Mouse (Mus musculus) CH12.LX (cell line): ENCODE data around the gene Ppp4r4. TPM values are rescaled to one million over a fixed set of nuclear protein-coding genes. Genes with fewer than 3 reads are reported as not detected.
A peak's percentile ranks its signal among the peaks of the same experiment; 100 is the strongest.
"Not testable (repeated sequence)": the region's sequence is repeated elsewhere in the genome, so short reads cannot be mapped to it uniquely, and the experiment has no call there.

ENCODE experiments used
- DNase-seq: peaks from one replicate; pipeline ENCODE4 v3.0.0-alpha.2; 2013; ENCODE audit errors: extremely low read depth
- H3K27ac ChIP-seq: 2 replicates; pipeline ENCODE4 v1.5.1; 2012; ENCODE audit warnings: low read depth, mild to moderate bottlenecking, control low read depth, moderate library complexity; ENCODE audit not compliant: insufficient read depth
- H3K27me3 ChIP-seq: replicated peaks from 2 replicates; pipeline ENCODE3; 2012; ENCODE audit warnings: inconsistent platforms
- H3K36me3 ChIP-seq, 2 experiments: replicated peaks in 1 of 2; 2 replicates each; pipeline versions ENCODE3 to v1.6.1; 2012; ENCODE audit warnings: inconsistent platforms in 1 of 2, low read length in 1 of 2, mild to moderate bottlenecking in 1 of 2, mixed read lengths in 1 of 2, moderate library complexity in 1 of 2; ENCODE audit not compliant: control insufficient read depth in 1 of 2, insufficient read depth in 1 of 2
- H3K4me1 ChIP-seq, 2 experiments: 2 replicates each; pipeline ENCODE4 v1.6.1; 2012; ENCODE audit warnings: inconsistent platforms in 1 of 2, moderate library complexity in 1 of 2; ENCODE audit not compliant: insufficient read depth in 2 of 2, control insufficient read depth in 1 of 2
- H3K4me2 ChIP-seq: 2 replicates; pipeline ENCODE4 v1.6.1; 2012; ENCODE audit warnings: low read depth, mild to moderate bottlenecking, control low read depth; ENCODE audit not compliant: poor library complexity, insufficient read depth, severe bottlenecking
- H3K4me3 ChIP-seq, 3 experiments: fragments of 150-350 bp in 1 of 3; sonication (generic) in 1 of 3; replicated peaks in 1 of 3; 2 replicates each; pipeline versions ENCODE3 to v1.5.1; 2011 to 2012; ENCODE audit warnings: low read depth in 2 of 3, low read length in 2 of 3, mild to moderate bottlenecking in 2 of 3, moderate library complexity in 2 of 3, control low read depth in 1 of 3, improper control_type of control experiment in 1 of 3, inconsistent platforms in 1 of 3, mixed read lengths in 1 of 3; ENCODE audit not compliant: poor library complexity in 1 of 3
- H3K79me2 ChIP-seq: replicated peaks from 2 replicates; pipeline ENCODE4 v1.6.1; 2012; ENCODE audit warnings: mild to moderate bottlenecking, moderate library complexity; ENCODE audit not compliant: control insufficient read depth, poor library complexity, insufficient read depth, severe bottlenecking; ENCODE audit errors: extremely low read depth
- H3K9ac ChIP-seq: 2 replicates; pipeline ENCODE4 v1.6.1; 2012; ENCODE audit warnings: low read depth, mild to moderate bottlenecking, control low read depth, moderate library complexity; ENCODE audit not compliant: insufficient read depth
- H3K9me3 ChIP-seq: replicated peaks from 2 replicates; pipeline ENCODE3; 2012; ENCODE audit warnings: low read length, inconsistent platforms, mixed read lengths
- BHLHE40 ChIP-seq: IDR thresholded peaks from 2 replicates; pipeline ENCODE4 v1.6.1; 2011; ENCODE audit warnings: mild to moderate bottlenecking, low read depth, low read length, improper control_type of control experiment
- E2F4 ChIP-seq: IDR thresholded peaks from 2 replicates; pipeline ENCODE4 v1.6.1; 2011; ENCODE audit warnings: low read depth, low read length, improper control_type of control experiment; ENCODE audit not compliant: insufficient replicate concordance
- IRF4 ChIP-seq: IDR thresholded peaks from 2 replicates; pipeline ENCODE4 v1.6.1; 2014; ENCODE audit warnings: low read depth, mild to moderate bottlenecking, inconsistent platforms, low read length, improper control_type of control experiment
- JUND ChIP-seq: conservative IDR thresholded peaks from 2 replicates; pipeline ENCODE4 v1.6.1; 2011; ENCODE audit warnings: low read depth, low read length, improper control_type of control experiment
- MAX ChIP-seq: IDR thresholded peaks from 2 replicates; pipeline ENCODE4 v1.6.1; 2011; ENCODE audit warnings: low read length, improper control_type of control experiment
- SMC3 ChIP-seq: IDR thresholded peaks from 2 replicates; pipeline ENCODE4 v1.6.1; 2011; ENCODE audit warnings: low read depth, low read length, improper control_type of control experiment
- TCF12 ChIP-seq: IDR thresholded peaks from 2 replicates; pipeline ENCODE4 v1.6.1; 2014; ENCODE audit warnings: low read depth, mild to moderate bottlenecking, inconsistent platforms, low read length, improper control_type of control experiment
- USF1 ChIP-seq: IDR thresholded peaks from 2 replicates; pipeline ENCODE4 v1.6.1; 2014; ENCODE audit warnings: low read depth, mild to moderate bottlenecking, inconsistent platforms, low read length, improper control_type of control experiment
- ZNF384 ChIP-seq: IDR thresholded peaks from 2 replicates; pipeline ENCODE4 v1.6.1; 2012; ENCODE audit warnings: low read depth, low read length, improper control_type of control experiment, inconsistent platforms
- dilution Hi-C: fragments of 300-500 bp; cut with MboI; formaldehyde crosslinking; loops from 2 replicates; pipeline ENCODE4 v1.14.3; 2020; ENCODE audit warnings: low sequenced_read_pairs; ENCODE audit not compliant: extremely low pct_unique_long_range_greater_than_20kb, extremely low pct_ligation_motif_present
- in situ Hi-C: fragments of 300-500 bp; cut with MboI; formaldehyde crosslinking; loops from 3 replicates; pipeline ENCODE4 v1.14.3; 2019; ENCODE audit warnings: low sequenced_read_pairs, low pct_ligation_motif_present, low pct_unique_long_range_greater_than_20kb, mixed read lengths
- polyA plus RNA-seq: library from polyadenylated mRNA; unstranded; fragments of >175 nt; gene quantifications from 2 replicates; pipeline ENCODE4 v1.2.1, GENCODE M21; 2012; ENCODE audit warnings: low read depth; ENCODE audit not compliant: insufficient read length
- total RNA-seq, 2 experiments: library from RNA; depleted of rRNA; stranded (reverse); fragments of 300-350 nt in 1 of 2; fragments of >200 nt in 1 of 2; gene quantifications; 2 replicates each; pipeline ENCODE4 v1.2.3; 2012 to 2014

The Ppp4r4 gene
- total and polyA plus RNA-seq, 3 experiments, result 0.38 to 1.7 (median 0.68) TPM

DNA sequence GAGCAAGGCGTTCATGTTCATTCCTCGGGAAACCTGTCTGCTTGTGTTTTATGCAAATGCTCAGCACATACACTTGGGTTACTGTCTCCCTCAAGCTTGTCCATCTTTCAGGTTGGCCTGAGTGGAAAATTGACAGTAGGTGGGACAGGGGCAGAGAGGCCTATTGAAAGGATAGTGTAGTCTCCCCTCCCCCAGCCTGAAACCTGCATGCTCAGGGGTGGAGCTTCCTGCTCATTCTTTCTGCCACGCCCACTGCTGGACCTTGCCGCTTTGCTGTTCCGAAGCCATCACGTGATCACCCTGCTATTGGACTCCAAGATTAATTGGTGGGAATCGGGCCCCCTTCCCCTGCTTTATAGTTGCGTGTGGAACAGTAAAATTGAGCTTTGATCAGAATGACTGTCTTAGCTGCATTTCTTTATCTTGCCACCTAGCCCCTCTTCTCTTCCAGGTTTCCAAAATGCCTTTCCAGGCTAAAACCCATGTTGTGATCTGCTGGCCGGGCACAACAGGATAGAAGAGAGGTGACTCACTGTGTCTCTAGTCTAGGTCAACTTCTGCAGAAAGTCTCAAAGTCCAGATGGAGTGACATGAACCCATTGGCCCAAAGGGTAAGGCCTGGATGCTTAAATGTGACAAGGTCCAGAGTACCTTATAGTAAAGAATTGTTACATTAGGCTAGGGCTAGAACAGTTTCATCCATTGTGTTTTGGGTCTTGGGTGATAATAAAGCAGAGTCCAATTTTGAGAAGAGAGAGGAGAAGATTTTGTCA is 47.7 kb upstream of the Ppp4r4 start:
- H3K4me1 ChIP-seq, H3K4me3 ChIP-seq, DNase-seq, H3K36me3 ChIP-seq, H3K9ac ChIP-seq, H3K79me2 ChIP-seq, dilution Hi-C loops, H3K4me2 ChIP-seq, in situ Hi-C loops, H3K27ac ChIP-seq, H3K9me3 ChIP-seq: not testable (repeated sequence)
- peak; percentile 53 for TF ChIP-seq USF1
- peaks cover 18% of the 10 kb centered on the region for H3K27me3 ChIP-seq

DNA sequence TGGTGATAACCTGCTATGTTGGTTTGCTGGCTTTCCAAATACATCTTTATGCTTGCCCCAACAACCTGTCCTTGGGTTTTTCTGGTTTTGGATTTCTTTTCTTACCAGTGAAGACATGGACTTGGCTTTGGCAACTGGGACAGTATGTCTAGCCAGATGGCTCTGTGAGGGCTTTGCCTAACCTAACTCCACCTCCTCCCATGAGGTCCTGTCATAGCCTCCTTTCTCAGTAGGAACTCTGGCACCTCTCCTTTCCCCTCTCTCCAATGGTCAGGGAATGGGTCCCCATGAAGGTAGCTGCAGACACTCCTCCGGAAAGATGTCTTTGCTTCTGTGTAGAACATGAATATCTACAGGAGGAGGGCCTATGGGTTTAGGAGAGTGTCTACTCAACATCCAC is 45.4 kb upstream of the Ppp4r4 start:
- Histone ChIP-seq H3K79me2 (no peaks in the 10 kb centered on the region), H3K9me3 (no peaks in the 10 kb centered on the region), H3K36me3 (no peaks in the 10 kb centered on the region), H3K4me2 (no peak overlapping the region), H3K9ac (no peak overlapping the region), H3K27me3 (peaks cover 12% of the 10 kb centered on the region), H3K4me1 (peaks cover 10 to 13% of the 10 kb centered on the region in 2 experiments), H3K27ac (no peak overlapping the region), H3K4me3 (no peak overlapping the region)
- TF ChIP-seq JUND, result no peak
- no peak for TF ChIP-seq E2F4
- TF ChIP-seq SMC3, result no peak
- TF ChIP-seq ZNF384, result no peak
- TF ChIP-seq TCF12, result no peak
- TF ChIP-seq IRF4, result no peak
- TF ChIP-seq MAX, result no peak
- no peak for DNase-seq
- in situ Hi-C loops, result no loop called here
- dilution Hi-C loops, result no loop called here

DNA sequence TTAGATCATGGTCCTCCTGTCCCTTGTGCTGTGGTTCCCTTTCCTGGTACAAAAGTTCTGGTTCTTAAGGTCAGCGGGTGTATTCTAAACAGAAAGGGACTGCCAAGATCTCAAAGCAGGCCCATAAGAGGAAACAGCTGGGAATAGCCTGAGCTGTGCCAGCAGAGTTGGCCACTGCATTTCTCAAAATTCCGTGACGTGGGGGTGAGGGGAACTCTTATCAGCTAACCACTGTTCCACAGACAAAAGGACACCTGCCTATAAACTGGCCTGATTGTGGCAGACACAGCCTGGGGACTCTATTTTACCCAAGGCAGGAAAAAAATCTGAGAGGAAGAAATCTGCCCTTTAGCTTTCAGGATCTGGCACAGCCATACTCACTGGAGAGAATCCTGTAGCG is 44.8 kb upstream of the Ppp4r4 start:
- Histone ChIP-seq H3K9ac (no peak overlapping the region), H3K4me3 (no peak overlapping the region), H3K9me3 (no peaks in the 10 kb centered on the region), H3K4me1 (peaks cover 13 to 15% of the 10 kb centered on the region in 2 experiments), H3K27me3 (peaks cover 12% of the 10 kb centered on the region), H3K4me2 (no peak overlapping the region), H3K79me2 (no peaks in the 10 kb centered on the region), H3K36me3 (no peaks in the 10 kb centered on the region), H3K27ac (no peak overlapping the region)
- dilution Hi-C loops, result no loop called here
- in situ Hi-C loops, result no loop called here
- no peak for TF ChIP-seq MAX
- no peak for TF ChIP-seq BHLHE40
- DNase-seq, result no peak
